Mouse (Mus musculus): ENCODE results near the gene Pdss1.
A peak's percentile ranks its signal among the peaks of the same experiment; 100 is the strongest.
"Not testable (repeated sequence)": the region's sequence is repeated elsewhere in the genome, so short reads cannot be mapped to it uniquely, and the experiment has no call there.

The Pdss1 gene

GRCm38 (mm10) chr2:22895282-22896273, at the start of gene Pdss1:
TSS of gene Pdss1 (plus strand) at chr2:22895522.
- peak; percentile 97 for DNase-seq (ENCODE audit: low spot score)

GRCm38 (mm10) chr2:22851900-22852299, 43.4 kb upstream of the Pdss1 start:
- no peak for DNase-seq (ENCODE audit: low spot score)

GRCm38 (mm10) chr2:22857501-22857900, 37.8 kb upstream of the Pdss1 start:
- DNase-seq (ENCODE audit: low spot score): no peak

GRCm38 (mm10) chr2:22862194-22862593, 33.1 kb upstream of the Pdss1 start:
- no peak for DNase-seq (ENCODE audit: low spot score)

DNA sequence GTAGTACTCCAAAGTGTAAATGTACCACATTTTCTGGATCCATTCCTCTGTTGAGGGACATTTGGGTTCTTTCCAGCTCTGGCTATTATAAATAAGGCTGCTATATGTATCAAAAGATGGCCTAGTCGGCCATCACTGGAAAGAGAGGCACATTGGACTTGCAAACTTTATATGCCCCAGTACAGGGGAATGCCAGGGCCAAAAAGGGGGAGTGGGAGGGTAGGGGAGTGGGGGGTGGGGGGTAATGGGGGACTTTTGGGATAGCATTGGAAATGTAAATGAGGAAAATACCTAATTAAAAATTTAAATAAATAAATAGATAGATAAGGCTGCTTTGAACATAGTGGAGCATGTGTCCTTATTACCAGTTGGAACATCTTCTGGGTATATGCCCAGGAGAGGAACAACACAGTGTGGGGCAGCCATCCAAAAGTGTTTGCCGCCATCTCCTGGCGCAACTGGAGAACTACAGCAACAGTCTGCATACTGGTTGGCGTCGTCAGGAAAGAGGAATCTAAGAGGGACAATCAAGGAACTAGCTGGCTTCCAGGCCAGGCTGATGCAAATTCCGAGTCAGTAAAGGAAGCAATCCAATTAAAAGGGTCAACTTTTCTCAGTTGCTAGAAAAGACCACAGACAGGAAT, 30.8 kb upstream of the Pdss1 start:
- peak; percentile 88 for DNase-seq (ENCODE audit: low spot score)

GRCm38 (mm10) chr2:22865818-22866217, 29.5 kb upstream of the Pdss1 start:
- peak; percentile 73 for DNase-seq (ENCODE audit: low spot score)

DNA sequence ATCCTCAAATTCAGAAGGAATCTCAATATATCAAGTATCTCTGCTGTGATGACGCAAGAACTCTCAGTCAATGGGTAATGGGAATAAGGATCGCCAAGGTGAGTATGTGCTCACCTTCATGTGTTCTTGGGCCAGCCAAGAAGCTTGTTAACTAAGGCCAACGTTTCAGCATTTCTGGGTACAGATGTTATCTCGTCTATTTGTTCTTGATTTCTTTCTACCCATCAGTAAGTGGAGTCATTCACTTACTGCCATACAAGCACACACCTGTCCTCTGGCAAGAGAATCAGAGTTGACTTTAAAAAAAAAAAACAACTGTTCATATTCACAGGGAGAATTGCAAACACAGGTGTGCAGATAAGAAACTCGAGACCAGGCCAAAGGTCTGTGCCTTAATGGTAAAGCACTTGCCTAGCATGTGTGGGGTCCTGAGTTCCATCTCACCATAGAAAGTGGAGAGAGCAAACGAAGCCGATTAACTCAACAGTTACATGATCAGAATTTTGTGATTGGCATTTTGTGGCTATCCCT, 28.4 kb upstream of the Pdss1 start:
- no peak for DNase-seq (ENCODE audit: low spot score)

DNA sequence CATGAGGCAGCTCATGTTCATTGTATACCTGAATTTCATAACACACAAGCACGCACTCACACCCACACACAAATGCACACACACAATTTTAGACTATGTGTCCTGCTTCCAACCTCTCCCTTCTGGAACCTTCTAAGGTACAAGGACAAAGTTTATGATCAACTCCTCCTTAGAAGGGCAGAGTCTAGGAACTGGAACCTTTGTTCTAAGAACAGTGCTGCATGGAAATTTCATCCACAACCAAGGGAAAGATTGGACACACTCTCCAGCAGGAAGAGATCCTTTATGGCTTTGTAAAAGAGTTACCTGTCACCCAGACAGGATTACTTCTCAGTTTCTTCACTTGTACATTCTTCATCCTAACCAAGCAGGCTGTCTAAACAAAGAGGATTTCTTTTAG, 22.2 kb upstream of the Pdss1 start:
- DNase-seq (ENCODE audit: low spot score): no peak

DNA sequence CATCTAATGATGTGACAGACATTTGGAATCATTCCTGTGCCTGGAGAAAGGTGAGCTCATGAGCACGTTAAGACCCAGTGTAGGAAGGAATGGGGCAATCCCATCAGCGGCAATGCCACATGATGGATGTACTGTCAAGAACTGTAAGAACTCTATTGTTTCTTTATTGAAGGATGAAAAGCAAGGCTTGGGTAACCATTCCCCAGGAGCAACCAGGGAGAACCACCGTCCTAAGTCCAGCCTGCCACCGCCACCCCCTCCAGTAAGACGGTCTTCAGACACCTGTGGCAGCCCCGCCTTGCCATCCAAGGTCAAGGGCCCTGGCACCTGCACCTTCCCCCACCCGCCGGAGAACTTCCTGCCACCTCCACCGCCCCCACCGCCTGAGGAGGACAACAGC, 20.7 kb upstream of the Pdss1 start:
- DNase-seq (ENCODE audit: low spot score): no peak

DNA sequence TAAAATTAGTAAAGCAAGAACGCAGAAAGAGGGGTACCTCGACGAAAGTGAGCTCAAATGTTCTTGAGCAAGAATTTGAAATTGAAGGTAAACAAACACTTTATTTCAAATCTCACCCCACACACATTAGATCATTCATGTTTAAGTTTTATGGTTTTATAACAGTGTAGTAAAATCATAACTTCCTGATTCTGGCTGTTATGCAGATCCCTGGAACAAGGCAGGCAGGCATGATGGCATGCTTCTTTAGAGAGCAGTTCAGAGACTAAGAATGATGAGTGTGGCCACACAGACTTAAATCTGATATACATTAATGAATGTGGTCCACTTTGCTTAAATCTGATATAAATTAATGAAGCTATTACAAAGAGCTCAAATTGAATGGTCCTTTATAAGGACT, 18.7 kb upstream of the Pdss1 start:
- DNase-seq (ENCODE audit: low spot score): no peak

GRCm38 (mm10) chr2:22878781-22879180, 16.5 kb upstream of the Pdss1 start:
- DNase-seq (ENCODE audit: low spot score): no peak

DNA sequence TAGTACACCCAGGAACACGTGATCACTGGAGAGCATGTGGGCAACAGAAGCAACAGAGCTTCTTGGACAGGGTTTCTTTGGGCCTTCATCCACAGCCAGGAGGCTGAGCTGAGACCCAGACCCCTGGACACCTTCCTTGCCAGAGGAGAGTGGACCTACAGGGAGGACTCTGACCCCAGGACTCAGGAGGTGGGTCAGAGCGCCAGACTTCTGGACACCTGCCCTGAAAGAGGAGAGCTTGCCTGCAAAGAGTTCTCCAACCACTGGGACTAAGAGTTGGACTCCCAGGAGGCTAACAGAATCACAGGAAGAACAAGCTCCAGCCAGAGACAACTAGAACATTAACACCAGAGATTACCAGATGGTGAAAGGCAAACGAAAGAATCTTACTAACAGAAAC, 14.6 kb upstream of the Pdss1 start:
- not testable (repeated sequence) for DNase-seq (ENCODE audit: low spot score)

- no peak for DNase-seq (ENCODE audit: low spot score)
These were observed 415 bp upstream of the Pdss1 start for GRCm38 (mm10) chr2:22894932-22895281.

DNA sequence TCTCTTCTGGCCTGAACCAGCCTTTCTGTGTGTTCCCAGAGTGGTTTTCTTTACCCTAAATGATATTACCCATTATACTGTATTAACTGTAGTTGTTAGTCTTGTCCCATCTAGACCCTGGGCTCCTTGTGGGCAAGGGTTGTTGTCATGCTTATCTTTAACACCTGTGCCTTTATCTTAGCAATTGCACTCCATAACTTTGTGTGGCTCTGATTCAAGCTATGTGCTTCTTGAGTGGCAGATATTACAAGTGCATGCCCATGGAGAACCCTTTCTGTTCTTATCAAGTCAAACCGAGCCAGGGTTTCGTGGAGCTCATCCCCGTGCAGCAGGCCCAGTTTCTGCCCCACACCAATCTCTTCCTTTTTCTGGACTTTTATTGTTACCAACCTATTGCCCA, 8.6 kb downstream of the Pdss1 start:
- no peak for DNase-seq (ENCODE audit: low spot score)

DNA sequence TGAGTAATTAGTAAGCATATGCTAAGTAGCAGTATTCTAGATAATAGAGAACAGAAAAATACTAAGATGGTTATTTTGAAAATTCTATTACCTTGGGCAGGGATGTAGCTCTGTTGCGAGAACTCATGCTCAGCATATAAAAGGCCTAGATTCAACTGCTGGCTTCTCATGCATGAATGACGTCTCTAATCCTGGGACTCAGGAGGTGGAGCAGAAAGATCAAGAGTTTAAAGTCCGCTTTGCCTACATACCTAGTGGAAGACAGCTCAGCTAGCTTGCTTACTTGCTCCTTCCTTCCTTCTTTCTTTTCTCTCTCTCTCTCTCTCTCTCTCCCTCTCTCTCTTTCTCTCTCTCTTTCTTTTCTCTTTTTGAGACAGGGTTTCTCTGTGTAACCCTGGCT, 19.1 kb downstream of the Pdss1 start:
- no peak for DNase-seq (ENCODE audit: low spot score)

- DNase-seq (ENCODE audit: low spot score): no peak
These were observed 23.3 kb downstream of the Pdss1 start for GRCm38 (mm10) chr2:22918651-22919050.

- not testable (repeated sequence) for DNase-seq (ENCODE audit: low spot score)
These were observed 30.6 kb downstream of the Pdss1 start for GRCm38 (mm10) chr2:22925911-22926310.

- DNase-seq (ENCODE audit: low spot score): no peak
These were observed 32.9 kb downstream of the Pdss1 start for GRCm38 (mm10) chr2:22928259-22928658.

GRCm38 (mm10) chr2:22933556-22933955, 38.2 kb downstream of the Pdss1 start:
- peak; percentile 44 for DNase-seq (ENCODE audit: low spot score)

- peak; percentile 27 for DNase-seq (ENCODE audit: low spot score)
These were observed 54.6 kb downstream of the Pdss1 start for GRCm38 (mm10) chr2:22949956-22950355.

DNA sequence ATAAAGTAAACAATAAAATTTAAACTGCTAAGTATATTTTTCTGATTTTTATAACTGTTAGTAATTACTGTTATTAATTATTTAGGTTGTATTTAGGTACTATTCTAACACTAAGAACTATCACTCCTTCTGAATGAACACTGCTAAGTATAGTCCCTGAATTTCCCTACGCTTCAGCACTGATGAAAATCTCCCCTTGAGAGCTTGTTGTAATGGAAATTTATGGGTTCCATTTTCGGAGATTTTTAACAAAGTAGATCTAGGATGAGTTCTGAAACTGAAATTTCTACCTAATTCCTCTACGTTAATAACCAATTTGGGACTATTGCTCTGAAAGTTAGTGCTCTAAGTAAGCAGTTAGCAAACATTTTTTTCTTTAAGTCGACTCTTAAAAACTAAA, 59.0 kb downstream of the Pdss1 start:
- DNase-seq (ENCODE audit: low spot score): no peak

DNA sequence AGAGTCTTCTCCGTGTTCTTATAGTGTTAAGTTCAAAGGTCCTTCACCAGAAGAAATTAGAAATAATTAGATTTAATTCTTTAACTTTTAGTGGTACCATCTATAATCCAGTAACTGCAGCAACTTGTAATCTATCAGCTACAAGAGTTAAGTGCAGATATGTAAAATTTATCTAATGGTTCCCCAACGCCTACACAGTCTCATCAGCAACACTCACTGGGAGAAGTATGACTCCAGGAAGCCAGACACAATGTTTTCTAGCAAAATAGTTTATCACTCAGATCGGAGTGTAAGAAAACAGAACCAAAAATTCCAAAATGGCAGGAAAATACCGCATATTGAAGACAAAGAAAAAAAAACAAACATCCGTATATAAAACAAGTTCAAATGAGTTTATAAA, 60.6 kb downstream of the Pdss1 start:
- DNase-seq (ENCODE audit: low spot score): no peak

DNA sequence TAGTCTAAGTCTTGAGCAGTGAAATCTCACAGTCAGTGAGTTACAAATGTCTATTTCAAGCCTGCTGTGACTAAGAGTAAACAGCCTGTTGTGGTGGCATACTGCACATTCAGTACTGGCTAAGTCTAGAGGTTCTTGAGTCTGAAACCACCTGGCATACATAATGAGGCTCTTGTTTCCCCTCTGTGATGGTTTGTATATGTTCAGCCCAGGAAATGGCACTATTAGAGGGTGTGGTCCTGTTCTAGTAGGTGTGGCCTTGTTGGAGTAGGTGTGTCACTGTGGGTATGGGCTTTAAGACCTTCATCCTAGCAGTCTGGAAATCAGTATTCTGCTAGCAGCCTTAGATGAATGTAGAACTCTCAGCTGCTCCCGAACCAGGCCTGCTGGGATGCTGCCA, 62.1 kb downstream of the Pdss1 start:
- DNase-seq (ENCODE audit: low spot score): no peak
